Mouse (Mus musculus): ENCODE results near the gene Rassf3.

The Rassf3 gene

GRCm38 (mm10) chr10:121492608-121493315 lies 16.6 kb upstream of the Rassf3 start:
- no peak for DNase-seq (ENCODE audit: extremely low spot score, low read depth, low spot score)

GRCm38 (mm10) chr10:121489941-121490340 lies 13.8 kb upstream of the Rassf3 start:
- DNase-seq (ENCODE audit: extremely low spot score, low read depth, low spot score) = no peak

GRCm38 (mm10) chr10:121488623-121489299 lies 12.6 kb upstream of the Rassf3 start:
- no peak for DNase-seq (ENCODE audit: extremely low spot score, low read depth, low spot score)

- DNase-seq (ENCODE audit: extremely low spot score, low read depth, low spot score) = no peak
Observed at GRCm38 (mm10) chr10:121487716-121488115, 11.6 kb upstream of the Rassf3 start.

- DNase-seq (ENCODE audit: extremely low spot score, low read depth, low spot score) = no peak
Observed at GRCm38 (mm10) chr10:121486350-121486749, 10.2 kb upstream of the Rassf3 start.

DNA sequence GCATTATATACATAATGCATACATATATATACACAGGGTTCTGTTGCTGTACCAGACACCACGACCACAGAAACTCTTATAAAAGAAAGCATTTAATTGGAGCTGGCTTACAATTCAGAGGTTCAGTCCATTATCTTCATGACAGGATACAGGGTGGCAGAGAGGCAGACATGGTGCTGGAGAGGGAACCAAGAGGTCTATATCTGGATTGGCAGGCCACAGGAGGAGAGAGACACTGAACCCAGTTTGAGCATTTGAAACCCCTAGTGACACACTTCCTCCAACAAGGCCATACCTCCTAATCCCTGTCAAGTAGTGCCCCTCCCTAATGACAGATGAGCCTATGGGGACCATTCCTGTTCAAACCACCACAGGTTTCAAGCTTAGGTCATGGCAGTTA lies 7.2 kb upstream of the Rassf3 start:
- DNase-seq (ENCODE audit: extremely low spot score, low read depth, low spot score) = no peak

DNA sequence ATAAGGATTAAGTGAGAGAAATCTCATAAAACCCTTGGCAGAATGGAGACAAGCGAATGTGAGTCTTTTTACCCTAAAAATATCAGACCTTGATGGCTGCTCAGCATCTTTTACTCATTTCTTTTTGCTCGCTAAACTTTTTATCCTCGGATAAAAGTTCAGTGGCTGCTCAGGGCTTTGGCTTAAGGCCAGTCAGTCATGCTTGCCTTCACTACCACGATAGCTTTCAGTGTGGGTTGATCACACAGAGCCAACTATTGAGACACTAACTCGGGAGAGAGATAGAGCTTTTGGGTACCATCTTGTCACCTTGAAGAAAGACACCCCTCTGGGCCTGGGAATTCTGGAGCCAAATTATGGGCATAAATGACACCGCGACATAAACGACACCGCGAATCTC lies 5.0 kb upstream of the Rassf3 start:
- DNase-seq (ENCODE audit: extremely low spot score, low read depth, low spot score) = no peak

- no peak for DNase-seq (ENCODE audit: extremely low spot score, low read depth, low spot score)
Observed at GRCm38 (mm10) chr10:121479987-121480386, 3.8 kb upstream of the Rassf3 start.

DNA sequence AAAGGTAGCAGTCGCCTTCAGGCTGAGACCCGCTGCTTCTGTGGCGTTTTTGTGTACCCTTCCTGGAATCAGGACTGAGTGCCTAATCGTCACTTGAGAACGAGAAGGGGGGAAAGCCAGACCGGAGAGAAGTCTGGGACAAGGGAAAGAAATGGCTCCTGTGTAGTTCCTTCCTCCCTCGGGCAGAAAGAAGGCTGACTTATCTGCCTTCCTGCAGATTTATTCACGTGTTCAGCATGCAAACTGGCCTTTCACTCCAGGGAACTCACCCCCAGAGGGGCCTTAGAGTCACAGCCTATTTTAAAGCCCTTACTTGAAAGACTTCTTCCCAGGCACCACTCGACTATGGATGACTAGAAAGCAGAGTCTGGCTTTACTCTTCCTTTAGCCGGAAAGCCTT lies 1.3 kb upstream of the Rassf3 start:
- DNase-seq (ENCODE audit: extremely low spot score, low read depth, low spot score) = no peak

GRCm38 (mm10) chr10:121476968-121477337 lies 806 bp upstream of the Rassf3 start:
- DNase-seq (ENCODE audit: extremely low spot score, low read depth, low spot score) = no peak

DNA sequence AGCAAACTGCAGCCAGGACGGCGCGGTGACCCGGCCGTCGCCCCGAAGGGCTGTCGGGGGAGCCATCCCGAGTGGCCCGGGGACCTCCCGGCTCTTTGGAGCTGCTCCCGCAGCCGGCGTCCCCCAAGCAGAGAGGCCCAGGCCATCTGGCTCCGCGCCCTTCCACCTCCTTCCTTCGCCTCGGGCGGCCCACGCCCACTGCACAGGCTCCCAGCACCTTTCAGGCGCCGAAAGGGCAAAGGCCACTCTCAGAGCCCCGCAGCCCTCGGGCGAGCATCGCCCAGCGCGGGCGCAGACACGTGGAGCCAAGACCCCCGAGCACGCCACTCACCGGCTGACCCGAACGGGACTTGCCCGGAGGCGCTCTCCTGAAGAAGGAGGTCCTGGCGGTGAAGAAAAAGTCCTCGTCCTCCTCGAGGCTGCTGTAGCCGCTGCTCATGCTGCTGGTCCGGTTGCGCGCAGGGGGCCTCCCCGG lies 438 bp downstream of the Rassf3 start:
- DNase-seq (ENCODE audit: extremely low spot score, low read depth, low spot score) = no peak

- DNase-seq (ENCODE audit: extremely low spot score, low read depth, low spot score) = no peak
Observed at GRCm38 (mm10) chr10:121475101-121475671, 961 bp downstream of the Rassf3 start.

GRCm38 (mm10) chr10:121474288-121474687 lies 1.9 kb downstream of the Rassf3 start:
- no peak for DNase-seq (ENCODE audit: extremely low spot score, low read depth, low spot score)

- DNase-seq (ENCODE audit: extremely low spot score, low read depth, low spot score) = no peak
Observed at GRCm38 (mm10) chr10:121473723-121474215, 2.4 kb downstream of the Rassf3 start.

- no peak for DNase-seq (ENCODE audit: extremely low spot score, low read depth, low spot score)
Observed at GRCm38 (mm10) chr10:121472593-121473217, 3.4 kb downstream of the Rassf3 start.

- DNase-seq (ENCODE audit: extremely low spot score, low read depth, low spot score) = no peak
Observed at GRCm38 (mm10) chr10:121471570-121472197, 4.5 kb downstream of the Rassf3 start.

- DNase-seq (ENCODE audit: extremely low spot score, low read depth, low spot score) = no peak
Observed at GRCm38 (mm10) chr10:121469625-121470024, 6.5 kb downstream of the Rassf3 start.

GRCm38 (mm10) chr10:121468985-121469384 lies 7.2 kb downstream of the Rassf3 start:
- DNase-seq (ENCODE audit: extremely low spot score, low read depth, low spot score) = no peak

- DNase-seq (ENCODE audit: extremely low spot score, low read depth, low spot score) = no peak
Observed at GRCm38 (mm10) chr10:121468261-121468660, 7.9 kb downstream of the Rassf3 start.

DNA sequence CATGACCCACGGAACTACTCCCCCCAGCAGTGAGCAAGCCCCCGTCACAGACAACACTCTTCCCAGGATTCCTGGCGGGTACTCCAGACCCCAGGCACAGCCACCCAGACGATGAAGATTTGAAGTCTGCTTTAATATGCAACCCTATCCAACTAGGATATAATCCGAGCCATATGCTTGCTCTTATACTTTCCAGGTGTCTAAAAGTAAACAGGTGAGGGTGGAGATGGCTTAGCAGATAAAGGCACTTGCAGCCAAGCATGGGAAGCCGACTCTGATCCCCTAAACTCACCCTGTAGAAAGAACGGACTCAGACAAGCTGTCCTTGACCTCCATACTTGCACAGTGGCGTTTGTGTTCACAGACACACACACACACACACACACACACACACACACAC lies 8.4 kb downstream of the Rassf3 start:
- DNase-seq (ENCODE audit: extremely low spot score, low read depth, low spot score) = no peak

- no peak for DNase-seq (ENCODE audit: extremely low spot score, low read depth, low spot score)
Observed at GRCm38 (mm10) chr10:121467016-121467415, 9.1 kb downstream of the Rassf3 start.
